Mouse (Mus musculus) common myeloid progenitor, adult 5-6 weeks (primary cell): ENCODE measurements around the gene Lhb. TPM values are rescaled to one million over a fixed set of nuclear protein-coding genes. Genes with fewer than 3 reads are reported as not detected.
A peak's percentile ranks its signal among the peaks of the same experiment; 100 is the strongest.
"Not testable (repeated sequence)": the region's sequence is repeated elsewhere in the genome, so short reads cannot be mapped to it uniquely, and the experiment has no call there.

Source experiments
- ATAC-seq: replicated peaks from 2 replicates; pipeline ENCODE4 v1.8.0; 2016; ENCODE audit warnings: low read depth, mild to moderate bottlenecking, moderate TSS enrichment, inconsistent platforms; ENCODE audit not compliant: poor library complexity, severe bottlenecking
- total RNA-seq: library from RNA; stranded (forward); fragments of 200-1000, 187-1606 nt; gene quantifications from 2 replicates; pipeline ENCODE4 v1.2.3, GENCODE M21; 2017

Lhb gene
- total RNA-seq = not detected in 2 replicates

DNA sequence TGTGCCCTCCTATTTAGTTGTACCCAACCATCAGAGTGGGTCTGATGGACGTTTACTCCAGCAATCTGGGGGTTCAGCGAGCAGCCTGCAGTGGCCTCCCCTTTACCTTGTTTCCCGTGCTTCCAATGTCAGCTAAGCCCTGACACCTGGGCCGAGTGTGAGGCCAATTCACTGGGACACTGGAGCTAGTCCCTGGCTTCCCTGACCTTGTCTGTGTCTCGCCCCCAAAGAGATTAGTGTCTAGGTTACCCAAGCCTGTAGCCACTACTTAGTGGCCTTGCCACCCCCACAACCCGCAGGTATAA, at the start of gene Lhb:
Gene Lhb, plus strand, starts transcription at position 206 of the 305 bp plus-strand sequence.
- ATAC-seq = no peak

DNA sequence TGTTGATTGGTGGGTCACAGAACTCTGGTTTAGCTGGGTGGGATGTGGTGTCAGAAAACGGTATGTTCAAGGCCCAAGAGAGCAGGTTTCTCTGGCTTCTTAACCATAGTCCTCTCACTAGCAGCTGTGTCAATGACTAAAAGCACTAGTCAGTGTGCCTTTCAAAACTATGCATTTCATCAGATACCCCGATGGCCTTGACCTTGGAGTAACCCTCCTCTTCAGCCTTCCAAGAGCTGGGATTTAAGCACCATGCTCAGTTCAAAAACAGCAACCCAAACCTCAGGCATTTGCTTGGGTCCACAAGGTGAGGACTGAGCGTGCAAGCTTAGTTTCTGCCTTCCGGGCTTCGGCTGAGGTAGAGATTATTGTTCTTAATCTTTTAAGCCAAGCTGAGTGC, 48.2 kb upstream of the Lhb start:
- ATAC-seq = no peak

DNA sequence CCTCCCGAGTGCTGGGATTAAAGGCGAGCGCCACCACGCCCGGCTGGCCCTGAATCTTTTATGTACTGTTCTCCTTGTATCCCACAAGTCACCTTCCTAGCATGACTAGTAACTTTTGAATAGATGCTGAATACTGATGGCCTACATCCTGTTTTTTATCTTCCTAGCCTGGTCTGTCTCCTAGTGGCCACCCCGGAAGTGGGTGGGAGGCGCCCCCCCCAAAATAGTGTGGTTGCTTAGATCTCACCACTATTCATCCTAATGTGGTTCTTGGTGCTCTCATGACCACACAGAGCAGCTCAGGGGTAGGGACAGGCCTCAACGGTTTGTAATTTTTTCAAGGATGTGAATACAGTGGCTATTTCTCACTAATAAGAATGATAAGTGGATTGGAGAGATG, 46.0 kb upstream of the Lhb start:
- ATAC-seq = no peak

DNA sequence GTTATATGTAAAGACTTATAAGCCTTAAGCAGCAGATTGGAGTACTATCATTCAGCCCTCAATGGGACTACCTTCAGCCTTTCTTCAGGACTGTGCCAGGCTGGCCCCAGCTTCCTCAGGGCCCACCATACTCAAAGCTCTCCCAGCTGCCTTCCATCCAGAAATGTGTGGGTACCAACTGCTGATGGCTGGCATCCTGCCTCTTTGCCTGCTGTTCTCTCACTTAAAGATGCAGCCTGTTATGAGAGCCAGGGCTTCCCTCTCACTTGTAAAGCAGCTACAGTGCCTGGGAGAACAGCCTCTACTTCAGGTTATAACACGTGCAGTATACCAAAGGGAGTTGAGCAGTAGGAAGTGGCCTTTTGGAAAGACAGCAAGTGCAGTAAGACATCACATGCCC, 44.6 kb upstream of the Lhb start:
- ATAC-seq = no peak

DNA sequence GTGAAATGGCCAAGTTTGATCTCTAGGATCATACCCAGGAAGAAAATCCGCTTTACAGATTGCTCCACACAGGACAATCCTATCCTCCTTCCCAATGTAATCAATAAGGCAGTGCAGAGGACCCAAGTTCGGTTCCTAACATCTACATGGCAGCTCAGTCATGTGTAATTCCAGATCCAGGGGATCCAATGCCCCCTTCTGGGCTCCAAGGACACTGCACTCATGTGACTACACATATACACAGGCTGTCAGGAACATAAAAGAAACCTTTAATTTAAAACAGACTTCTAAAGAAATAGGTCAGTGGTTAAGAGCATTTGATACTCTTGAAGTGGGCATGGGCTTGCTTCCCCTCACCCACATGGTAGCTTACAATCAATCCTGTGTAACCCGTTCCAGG, 34.5 kb upstream of the Lhb start:
- no peak for ATAC-seq

DNA sequence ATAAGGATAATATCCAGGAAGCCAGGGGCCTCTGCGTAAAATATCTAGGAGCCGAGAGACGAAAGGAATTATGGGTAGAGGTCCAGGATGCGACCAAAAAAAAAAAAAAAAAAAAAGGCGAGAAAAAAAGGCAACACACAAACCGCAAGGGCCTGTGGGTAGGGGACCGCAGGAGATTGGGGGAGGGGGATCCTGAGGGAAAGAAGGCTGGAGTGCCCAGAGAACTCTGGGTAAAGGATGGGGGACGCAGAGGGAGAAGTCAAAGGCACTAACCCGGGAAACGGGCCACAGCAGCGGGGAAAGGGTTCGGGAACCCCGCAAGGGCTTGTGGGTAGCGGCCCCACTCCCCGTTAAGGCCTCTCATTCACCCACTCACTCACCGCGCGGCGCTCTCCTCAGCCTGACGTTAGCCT, 25.5 kb upstream of the Lhb start:
- ATAC-seq = peak; percentile 64

DNA sequence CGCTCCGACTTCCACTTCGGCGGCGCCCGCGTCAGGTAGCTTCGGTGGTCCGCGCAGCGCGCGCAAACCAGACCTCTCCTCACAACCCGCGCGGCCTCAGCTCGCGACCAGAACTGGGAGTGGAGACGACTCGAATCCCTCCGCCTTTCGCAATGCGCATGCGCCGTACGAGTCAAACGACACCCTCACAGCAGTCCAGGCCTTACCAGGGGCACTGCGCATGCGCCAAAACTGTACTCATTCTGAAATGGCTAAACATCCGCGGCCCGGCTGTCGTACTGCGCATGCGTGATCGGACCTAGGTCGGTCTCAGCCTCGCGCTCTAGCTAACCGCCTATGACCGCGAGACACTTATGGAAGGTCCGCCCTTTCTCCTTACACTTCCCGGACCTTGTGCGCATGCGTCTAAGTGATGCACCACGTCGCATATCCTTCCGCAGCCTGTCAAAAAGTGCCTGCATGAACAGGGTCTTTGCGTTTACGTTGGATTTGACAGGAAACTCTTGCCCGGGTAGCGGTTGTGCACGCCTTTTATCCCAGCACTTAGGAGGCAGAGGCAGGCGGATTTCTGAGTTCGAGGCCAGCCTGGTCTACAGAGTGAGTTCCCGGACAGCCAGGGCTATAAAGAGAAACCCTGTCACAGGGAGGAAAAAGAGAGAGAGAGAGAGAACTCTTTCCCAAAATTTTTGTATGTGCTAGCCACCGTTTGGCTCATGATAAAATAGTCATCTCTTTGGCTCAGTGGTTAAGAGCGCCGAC, 24.9 kb upstream of the Lhb start, which contains the start of gene Snrnp70:
Gene Snrnp70, minus strand, starts transcription at position 165 of the 759 bp plus-strand sequence.
- ATAC-seq = peak; percentile 90

DNA sequence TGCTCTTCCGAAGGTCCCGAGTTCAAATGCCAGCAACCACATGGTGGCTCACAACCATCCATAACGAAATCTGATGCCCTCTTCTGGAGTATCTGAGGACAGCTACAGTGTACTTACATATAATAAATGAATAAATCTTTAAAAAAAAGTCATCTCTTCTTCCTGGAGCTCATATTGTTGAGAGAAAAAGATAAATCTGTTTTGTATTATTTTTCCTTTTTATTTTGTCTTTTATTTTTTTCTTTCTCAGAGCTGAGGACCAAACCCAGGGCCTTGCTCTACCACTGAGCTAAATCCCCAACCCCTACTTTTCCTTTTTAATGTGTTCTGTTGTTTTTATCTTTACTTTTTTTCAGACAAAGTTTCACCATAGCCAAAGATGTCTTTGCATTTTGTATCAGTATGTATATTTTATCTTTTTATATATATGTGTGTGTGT, 24.3 kb upstream of the Lhb start:
- not testable (repeated sequence) for ATAC-seq

DNA sequence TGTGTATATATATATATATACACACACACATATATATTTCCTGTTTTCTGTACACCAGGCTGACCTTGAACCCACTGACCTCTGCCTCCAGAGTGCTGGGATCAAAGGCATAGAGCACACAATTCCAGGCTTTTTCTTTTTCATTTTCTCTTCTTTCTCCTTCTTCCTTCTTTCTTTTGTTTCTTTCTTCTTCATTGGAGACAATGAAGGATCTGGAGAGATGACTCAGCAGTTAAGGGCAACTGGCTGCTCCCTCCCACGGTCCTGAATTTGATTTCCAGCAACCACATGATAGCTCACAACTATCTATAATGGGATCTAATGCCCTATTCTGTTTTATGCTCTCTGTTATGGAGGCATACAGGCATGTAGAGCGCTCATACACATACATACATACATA, 23.8 kb upstream of the Lhb start:
- ATAC-seq = no peak

DNA sequence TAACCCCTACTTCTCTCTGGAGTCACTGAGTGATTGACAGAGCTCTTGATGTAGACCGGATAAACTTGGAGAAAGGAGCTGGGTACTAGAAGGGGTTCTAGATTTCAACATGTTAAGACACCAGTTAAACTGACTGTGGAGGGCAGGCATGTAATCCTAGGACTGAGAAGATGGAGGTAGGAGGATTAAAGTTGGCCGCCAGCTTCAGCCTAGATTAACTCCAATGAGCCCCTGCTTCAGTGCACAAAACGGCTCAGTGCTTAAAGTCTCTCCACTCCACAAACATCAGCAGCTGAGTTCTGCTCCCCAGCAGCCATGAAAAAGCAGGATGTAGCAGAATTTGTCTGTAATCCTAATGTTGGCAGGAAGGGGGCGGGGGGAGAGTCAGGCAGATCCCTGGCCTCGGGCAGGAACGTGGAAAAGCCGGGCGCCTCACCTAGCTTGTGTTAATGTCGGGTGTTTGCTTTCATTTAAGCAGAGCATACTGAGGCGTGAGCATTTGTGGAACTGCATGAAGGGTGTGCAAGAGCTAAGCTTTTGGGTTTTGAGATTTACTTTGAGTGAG, 19.0 kb upstream of the Lhb start:
- ATAC-seq = no peak

DNA sequence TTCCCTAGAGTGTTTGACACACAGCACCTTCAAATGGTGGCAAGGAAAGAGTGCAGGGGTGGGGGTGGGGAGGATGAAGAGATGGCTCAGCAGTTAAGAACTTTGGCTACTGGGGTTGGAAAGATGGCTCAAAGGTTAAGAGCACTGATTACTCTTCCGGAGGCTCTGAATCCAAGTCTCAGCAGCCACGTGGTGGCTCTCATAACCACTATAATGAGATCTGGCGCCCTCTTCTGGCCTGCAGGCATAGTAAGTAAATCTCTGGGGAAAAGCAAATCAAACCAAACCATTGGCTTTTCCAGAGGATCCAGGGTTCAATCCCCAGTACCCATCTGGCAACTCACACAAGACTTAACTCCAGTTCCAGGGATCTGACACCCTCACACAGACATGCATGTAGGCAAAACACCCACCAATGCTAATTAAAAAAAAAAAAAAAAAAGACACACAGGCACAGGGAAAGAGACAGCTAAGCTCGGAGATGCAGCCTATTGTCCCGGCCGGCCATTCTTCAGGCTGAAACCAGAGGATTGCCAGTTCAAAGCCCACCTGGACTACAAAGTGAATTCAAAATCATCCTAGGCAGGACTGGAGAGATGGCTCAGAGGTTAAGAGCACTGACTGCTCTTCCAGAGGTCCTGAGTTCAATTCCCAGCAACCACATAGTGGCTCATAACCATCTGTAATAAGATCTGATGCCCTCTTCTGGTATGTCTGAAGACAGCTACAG, 16.9 kb upstream of the Lhb start:
- peak; percentile 64 for ATAC-seq

DNA sequence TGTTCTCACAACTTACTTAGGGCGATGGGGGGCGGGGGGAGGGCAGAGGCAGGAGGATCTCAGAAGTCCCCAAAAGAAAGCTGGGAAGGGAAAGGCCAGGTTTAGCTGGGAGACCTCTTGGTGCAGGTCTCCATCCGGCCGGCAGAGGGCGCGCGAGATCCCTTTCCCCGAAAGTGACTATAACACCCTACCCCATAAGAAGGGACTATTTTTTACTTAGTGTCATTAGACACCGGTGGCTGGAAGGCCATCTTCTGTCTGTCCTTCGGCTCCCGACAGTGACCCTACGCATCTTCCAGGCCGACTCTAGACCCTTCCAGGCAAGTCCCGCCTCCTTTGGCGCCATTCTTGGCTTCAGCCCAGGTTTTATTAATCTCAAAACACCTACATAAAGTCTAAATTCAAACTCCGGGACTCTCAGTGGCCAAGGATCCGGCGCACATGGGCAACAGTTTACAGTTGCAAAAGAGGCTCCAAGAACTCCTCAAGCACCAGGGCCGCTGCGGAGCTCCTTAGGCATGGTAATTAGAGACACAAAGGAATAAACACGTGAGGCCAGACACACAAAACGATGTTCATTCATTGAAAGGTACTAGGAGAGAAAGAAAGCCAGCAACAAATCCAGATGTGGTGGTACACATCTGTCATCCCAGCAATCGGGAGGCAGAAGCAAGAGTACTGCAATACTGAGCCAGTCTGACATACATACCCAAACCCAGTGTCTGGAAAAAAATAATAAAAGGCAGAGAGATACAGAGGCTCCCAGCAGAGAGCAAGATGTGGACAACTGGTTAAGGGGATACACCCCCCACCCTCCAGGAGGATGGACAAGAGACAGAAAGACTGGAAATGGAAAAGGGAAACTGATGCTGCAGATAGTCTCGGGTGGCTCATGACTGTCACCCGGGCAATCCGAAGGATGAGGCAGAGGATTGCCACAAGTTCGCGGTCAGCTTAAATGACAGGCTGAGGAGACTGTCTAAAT, 15.2 kb upstream of the Lhb start, which contains the start of gene Kcna7:
Gene Kcna7, plus strand, starts transcription at position 563 of the 985 bp plus-strand sequence.
- peak; percentile 79 for ATAC-seq

DNA sequence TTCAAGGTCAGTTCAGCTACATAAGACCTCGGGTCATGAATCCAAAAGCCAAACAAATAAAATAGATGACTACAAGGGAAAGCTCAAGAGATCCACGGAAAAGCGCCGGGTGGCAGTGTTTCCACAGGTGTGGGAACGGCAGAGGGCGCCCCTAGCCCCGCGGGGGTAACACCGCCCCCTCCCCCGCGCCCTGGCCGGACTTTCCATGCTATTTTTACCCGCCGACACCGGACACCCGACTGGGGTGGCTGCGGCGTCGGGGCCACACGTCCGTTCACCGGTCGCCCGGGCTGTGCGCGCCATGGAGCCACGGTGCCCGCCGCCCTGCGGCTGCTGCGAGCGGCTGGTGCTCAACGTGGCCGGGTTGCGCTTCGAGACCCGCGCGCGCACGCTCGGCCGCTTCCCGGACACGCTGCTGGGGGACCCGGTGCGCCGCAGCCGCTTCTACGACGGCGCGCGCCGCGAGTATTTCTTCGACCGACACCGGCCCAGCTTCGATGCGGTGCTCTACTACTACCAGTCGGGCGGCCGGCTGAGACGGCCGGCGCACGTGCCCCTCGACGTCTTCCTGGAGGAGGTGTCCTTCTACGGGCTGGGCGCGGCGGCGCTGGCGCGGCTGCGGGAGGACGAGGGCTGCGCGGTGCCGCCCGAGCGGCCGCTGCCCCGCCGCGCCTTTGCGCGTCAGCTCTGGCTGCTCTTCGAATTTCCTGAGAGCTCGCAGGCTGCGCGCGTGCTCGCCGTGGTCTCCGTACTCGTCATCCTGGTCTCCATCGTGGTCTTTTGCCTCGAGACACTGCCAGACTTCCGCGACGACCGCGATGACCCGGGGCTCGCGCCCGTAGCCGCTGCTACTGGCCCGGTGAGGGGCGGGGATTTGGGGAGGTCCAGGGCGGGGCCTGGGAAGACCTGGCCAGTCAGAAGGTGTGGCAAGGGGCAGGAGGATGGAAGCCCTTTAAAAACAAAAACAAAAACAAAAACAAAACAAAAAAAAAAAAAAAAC, 14.2 kb upstream of the Lhb start:
- no peak for ATAC-seq

DNA sequence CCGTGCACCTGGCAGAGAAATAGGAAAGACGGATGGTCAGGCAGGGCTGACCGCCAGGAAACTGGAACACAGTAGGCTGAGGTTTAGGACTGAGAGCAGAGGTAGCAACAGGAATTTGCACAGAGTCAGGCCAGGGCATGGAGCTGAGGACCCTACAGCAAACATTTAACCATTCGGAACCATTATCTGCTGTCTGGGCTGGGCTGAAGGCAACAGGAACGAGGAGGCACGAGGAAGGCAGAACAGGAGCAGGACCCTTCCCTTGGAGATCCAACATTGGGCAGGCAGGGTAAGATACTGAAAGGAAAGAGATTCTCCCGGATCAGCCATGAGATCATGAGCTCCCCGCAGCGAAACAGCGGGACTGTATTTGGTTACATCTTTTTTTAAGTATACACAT, 12.8 kb upstream of the Lhb start:
- ATAC-seq = no peak

DNA sequence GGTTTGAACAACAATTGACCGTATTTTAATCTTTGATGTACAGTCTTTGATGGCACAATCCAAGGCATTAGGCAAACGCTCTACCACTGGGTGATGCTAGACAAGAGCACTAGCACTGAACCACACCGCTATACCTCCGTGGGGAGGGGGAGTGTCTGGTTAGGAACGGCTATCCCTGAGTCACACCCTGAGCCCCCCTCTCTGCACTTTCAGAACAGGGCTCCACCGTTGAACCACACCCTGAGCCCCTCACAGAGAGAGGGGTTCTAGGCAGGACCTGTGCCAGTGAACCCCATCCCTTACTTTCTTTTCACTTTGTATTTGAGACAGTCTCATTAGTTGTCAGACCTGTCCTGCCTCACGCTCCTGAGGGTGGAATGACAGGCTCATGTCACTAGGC, 12.3 kb upstream of the Lhb start:
- ATAC-seq = no peak

DNA sequence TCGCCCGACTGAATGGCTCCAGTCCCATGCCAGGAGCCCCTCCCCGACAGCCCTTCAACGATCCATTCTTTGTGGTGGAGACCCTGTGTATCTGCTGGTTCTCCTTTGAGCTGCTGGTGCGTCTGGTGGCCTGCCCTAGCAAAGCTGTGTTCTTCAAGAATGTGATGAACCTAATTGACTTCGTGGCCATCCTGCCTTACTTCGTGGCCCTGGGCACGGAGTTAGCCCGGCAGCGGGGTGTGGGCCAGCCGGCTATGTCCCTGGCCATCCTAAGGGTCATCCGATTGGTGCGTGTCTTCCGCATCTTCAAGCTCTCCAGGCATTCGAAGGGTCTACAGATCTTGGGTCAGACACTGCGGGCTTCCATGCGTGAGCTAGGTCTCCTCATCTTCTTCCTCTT, 11.7 kb upstream of the Lhb start:
- ATAC-seq = no peak

DNA sequence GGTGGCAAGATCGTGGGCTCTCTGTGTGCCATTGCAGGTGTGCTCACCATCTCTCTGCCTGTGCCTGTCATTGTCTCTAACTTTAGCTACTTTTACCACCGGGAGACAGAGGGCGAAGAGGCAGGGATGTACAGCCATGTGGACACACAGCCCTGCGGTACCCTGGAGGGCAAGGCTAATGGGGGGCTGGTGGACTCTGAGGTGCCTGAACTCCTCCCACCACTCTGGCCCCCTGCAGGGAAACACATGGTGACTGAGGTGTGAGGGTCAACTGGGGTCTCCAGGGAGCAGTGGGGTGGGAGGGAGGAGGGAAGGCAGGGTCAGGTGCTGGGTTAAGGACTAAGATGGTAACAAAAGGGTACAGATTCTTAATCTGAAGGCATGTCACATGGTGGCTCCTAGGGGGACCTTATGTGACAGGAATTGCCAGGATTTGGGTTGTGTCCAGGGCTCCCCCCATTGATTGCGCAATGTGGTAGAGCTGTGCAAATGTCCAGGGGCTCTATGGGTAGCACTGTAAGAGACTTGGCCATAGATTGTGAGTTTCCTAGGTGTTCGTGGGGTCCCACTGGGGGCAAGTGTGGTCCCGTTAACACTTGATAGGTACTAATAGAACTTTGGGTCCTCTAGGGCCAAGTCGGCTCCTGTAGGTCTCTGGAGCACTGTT, 11.0 kb upstream of the Lhb start:
- no peak for ATAC-seq

DNA sequence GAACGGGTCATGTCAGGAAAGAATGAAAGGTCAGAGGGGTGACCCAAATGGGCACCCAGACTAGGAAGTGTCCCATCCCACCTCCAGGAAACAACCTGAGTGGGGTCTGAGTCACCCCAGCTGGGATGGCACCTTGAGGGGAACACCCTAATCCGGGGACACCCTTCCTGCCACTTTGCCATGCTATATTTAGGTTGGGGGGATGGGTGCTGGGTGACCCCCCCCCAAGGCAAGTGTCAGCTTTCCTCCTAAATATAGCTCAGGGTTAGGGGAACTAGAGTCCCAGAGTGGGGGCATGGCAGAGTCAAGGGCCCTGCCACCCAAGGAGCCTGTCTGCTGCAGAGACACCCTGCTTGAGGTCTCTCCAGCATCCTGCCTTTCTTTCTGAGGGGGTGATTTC, 8.2 kb upstream of the Lhb start:
- no peak for ATAC-seq
